Mouse (Mus musculus): ENCODE results near the gene Ccs. TPM values are rescaled to one million over a fixed set of nuclear protein-coding genes. Genes with fewer than 3 reads are reported as not detected.

Ccs gene
- polyA plus RNA-seq, 1 experiment from 2014 or later = 64.5 TPM

DNA sequence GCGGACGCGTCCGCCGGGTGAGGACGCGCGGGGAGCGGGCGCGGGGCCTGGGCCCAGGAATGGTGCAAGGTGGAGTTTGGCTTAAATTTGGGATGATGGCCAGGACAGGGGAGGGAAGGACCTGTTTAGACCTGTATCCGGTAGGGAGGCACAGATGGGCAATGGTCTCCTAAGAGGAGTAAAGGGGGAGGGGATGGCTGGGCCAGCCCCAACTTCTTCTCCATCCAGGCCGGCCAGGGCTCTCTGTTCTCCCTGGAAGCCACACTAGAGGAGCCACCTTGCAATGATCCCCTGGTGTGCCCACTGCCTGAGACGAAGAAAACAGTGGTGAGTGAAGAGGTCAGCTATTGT, 16.3 kb upstream of the Ccs start:
- H3K9me3 ChIP-seq (replicated peaks) = no peaks in the 10 kb centered on the region

DNA sequence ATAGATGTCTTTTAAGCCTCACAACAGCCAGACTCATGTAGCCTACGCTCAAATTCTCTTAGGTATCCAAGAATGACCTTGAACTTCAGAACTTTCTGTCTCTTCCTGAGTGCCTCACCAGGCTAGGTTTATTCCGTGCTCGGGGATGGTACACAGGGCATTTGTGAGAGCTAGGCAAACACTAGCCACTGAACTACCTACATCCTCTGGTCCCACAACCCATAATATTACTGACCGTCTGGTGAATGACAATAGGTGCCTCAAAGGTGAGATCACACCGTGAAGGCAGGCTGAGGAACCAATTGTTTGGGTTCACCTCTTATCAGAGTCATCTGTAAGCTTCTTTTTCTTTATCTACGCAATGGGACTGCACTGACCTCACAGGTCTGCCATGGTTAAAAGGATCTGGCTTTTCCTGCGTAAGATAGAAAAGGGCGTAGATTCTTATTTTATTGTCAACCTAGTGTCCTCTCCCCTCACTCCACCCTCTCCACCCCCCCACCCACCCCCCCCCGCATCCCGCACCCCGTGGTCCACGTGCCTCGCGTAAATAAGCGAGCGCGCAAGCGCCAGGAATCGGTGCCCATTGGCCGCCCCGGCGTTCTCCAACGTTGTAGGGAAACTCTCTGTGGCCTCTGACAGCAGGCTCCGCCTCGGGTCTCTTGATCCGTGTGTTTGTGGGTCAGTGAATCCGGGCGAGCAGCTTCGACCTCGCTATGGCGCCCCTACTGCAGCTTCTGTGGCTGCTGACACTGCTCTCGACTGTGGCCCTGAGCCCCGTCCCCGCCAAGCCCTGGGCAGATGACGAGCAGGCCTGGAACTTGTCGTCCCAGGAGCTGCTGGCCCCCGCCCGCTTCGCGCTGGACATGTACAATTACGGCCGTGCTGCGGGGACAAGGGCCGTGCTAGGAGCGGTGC, 15.7 kb upstream of the Ccs start, which contains the start of gene Ctsf:
Gene Ctsf (plus strand): TSS at position 579 of the 918 bp plus-strand sequence.
- Histone ChIP-seq H3K4me2 (peak within 1 kb of the TSS; percentile 85), H3K27ac (peak within 1 kb of the TSS; percentile 9), H3K36me3 (no peaks in the 10 kb centered on the region), H3K9me3 (replicated peaks) (no peaks in the 10 kb centered on the region), H3K4me1 (peaks cover 13% of the 10 kb centered on the region), H3K9ac (peak within 1 kb of the TSS; percentile 62), H3K4me3 (replicated peaks) (peak within 1 kb of the TSS; percentile 59), H3K27me3 (0 out of 2 replicates have a peak, but pooled peaks cover 6% of the 10 kb centered on the region)
- WGBS = 4% methylated on average over 45 of the region's 45 CpGs
- ATAC-seq (replicated peaks; ENCODE audit: low FRiP score) = peak; percentile 90

More for the DNA sequence above, 16.3 kb upstream of the Ccs start:
- Histone ChIP-seq H3K27me3 (0 out of 2 replicates have a peak, but pooled peaks cover 6% of the 10 kb centered on the region), H3K9ac (peak overlapping the region; percentile 62), H3K4me2 (peak overlapping the region; percentile 85), H3K4me1 (peaks cover 13% of the 10 kb centered on the region), H3K27ac (peak overlapping the region; percentile 9), H3K4me3 (replicated peaks) (peak overlapping the region; percentile 59), H3K36me3 (0 out of 2 replicates have a peak, but pooled peaks cover 4% of the 10 kb centered on the region)
- WGBS = under 1% methylated on average over 14 of the region's 14 CpGs
- ATAC-seq (replicated peaks; ENCODE audit: low FRiP score) = peak; percentile 67

DNA sequence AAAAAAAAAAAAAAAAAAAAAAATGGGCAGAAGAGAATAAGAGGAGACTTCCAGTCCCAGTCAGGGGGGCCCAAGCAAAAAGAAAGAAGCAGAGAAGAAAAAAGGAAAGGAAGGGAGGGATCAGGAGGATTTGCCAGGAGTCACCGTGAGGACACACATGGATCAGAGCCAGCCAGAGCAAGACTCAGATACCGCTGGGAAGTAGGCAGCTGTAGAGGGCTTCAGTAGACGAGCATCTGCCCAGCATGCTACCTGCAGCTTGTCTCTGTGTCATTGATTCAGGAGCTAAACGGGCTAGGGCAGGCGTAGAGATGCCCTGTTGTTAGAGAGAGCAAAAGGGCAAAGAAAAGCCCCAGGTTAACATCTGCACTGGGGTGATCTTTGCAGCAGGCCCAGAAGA, 11.1 kb upstream of the Ccs start:
- H3K27me3 ChIP-seq = 0 out of 2 replicates have a peak, but pooled peaks cover 9% of the 10 kb centered on the region
- H3K36me3 ChIP-seq = no peaks in the 10 kb centered on the region
- no peak for ATAC-seq (replicated peaks; ENCODE audit: low FRiP score)
- H3K9ac ChIP-seq = no peak overlapping the region
- no peak overlapping the region for H3K27ac ChIP-seq
- H3K9me3 ChIP-seq (replicated peaks) = no peaks in the 10 kb centered on the region
- peaks cover 9% of the 10 kb centered on the region for H3K4me1 ChIP-seq
- 48% methylated on average over 5 of the region's 5 CpGs for WGBS
- no peak overlapping the region for H3K4me3 ChIP-seq (replicated peaks)
- H3K4me2 ChIP-seq = no peak overlapping the region

DNA sequence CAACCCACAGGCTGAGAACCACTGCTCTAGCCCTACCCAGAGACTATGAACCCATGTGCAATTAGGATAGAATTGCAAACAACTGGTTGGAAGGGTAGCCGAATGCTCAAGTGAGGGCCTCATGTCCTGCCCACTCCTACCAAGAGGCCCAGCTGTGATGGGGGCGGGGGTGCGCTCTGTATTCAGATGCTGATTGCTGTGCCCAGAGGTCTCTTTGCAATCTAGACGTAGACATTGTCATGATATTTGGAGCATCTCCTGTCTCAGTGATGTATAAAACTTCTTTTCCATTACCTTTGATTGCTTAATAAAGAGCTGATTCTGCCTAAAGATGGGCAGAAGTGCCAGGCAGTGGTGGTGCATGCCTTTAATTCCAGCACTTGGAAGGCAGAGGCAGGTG, 10.7 kb upstream of the Ccs start:
- no peaks in the 10 kb centered on the region for H3K9me3 ChIP-seq (replicated peaks)
- ATAC-seq (replicated peaks; ENCODE audit: low FRiP score) = no peak
- WGBS = 42% methylated on average over 4 of the region's 4 CpGs

DNA sequence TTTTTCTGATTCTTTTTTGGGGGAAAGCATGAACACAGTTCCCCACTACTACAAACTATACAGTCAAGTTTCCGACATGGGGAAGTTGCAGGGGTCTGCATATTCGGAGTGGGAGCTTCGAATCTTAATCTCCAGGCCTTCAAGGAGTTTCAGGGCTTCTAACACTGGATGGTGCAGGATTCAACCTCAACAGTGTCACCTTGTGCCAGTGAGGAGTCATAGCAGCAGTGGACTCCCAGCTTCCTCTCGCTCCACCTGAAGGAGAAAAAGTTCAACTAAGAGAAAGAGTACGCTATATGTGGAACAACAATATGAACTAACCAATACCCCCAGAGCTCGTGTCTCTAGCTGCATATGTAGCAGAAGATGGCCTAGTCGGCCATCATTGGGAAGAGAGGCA, 8.4 kb upstream of the Ccs start:
- WGBS = 36% methylated on average over 7 of the region's 7 CpGs
- no peaks in the 10 kb centered on the region for H3K9me3 ChIP-seq (replicated peaks)
- no peak overlapping the region for H3K4me2 ChIP-seq
- peaks cover 8% of the 10 kb centered on the region; the same call in 1 of the 2 replicates for H3K27me3 ChIP-seq
- ATAC-seq (replicated peaks; ENCODE audit: low FRiP score) = no peak
- no peaks in the 10 kb centered on the region for H3K4me1 ChIP-seq
- no peaks in the 10 kb centered on the region for H3K36me3 ChIP-seq
- no peak overlapping the region for H3K9ac ChIP-seq
- H3K27ac ChIP-seq = no peak overlapping the region
- no peak overlapping the region for H3K4me3 ChIP-seq (replicated peaks)

More for the DNA sequence above, 10.7 kb upstream of the Ccs start:
- Histone ChIP-seq H3K4me1 (peaks cover 5% of the 10 kb centered on the region), H3K9ac (no peak overlapping the region), H3K27ac (no peak overlapping the region), H3K27me3 (0 out of 2 replicates have a peak, but pooled peaks cover 9% of the 10 kb centered on the region), H3K4me3 (replicated peaks) (no peak overlapping the region), H3K36me3 (no peaks in the 10 kb centered on the region), H3K4me2 (no peak overlapping the region)

DNA sequence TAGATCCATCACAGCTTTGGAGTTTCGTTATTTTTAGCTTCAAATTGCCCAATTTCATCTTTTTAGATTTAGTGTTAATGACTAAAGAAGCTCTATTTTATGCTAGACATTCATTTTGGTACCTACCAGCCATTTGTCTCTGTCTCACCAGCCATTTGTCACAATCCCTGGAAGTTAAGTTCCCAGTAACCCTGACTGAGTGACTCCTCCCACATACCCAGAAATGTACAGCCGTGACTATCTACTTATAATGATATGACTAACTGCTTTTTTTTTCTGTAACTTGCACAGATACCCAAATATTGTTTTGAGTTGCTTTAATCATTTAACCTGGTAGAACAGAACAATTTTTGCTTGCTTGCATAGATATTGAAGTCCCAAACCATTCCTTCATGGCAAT, 6.7 kb upstream of the Ccs start:
- Histone ChIP-seq H3K27ac (no peak overlapping the region), H3K4me2 (no peak overlapping the region), H3K27me3 (peaks cover 21% of the 10 kb centered on the region), H3K4me1 (no peaks in the 10 kb centered on the region), H3K4me3 (replicated peaks) (no peak overlapping the region), H3K9ac (no peak overlapping the region), H3K36me3 (no peaks in the 10 kb centered on the region), H3K9me3 (replicated peaks) (no peaks in the 10 kb centered on the region)
- ATAC-seq (replicated peaks; ENCODE audit: low FRiP score) = no peak
- WGBS = 59% methylated on average over 2 of the region's 2 CpGs

DNA sequence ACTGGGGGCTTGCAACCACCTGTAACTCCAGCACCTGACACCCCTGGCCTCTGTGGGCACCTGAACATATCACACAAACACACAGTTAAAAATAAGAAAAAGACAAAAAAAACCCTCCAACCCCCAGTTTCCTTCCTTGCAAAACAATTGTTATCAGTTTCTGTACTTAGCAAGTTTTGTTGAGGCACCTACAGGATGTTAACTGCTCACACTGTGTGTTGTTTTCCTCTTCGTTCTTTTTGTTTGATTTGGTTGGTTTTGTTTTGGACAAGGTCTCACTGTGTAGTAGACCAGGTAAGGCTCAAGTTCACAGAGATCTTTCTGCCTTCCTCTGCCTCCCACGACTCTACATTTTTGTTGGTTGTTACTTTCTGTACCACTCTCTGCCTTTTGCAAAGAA, 3.5 kb upstream of the Ccs start:
- no peak overlapping the region for H3K27ac ChIP-seq
- H3K4me2 ChIP-seq = no peak overlapping the region
- ATAC-seq (replicated peaks; ENCODE audit: low FRiP score) = no peak
- H3K9me3 ChIP-seq (replicated peaks) = no peaks in the 10 kb centered on the region
- no peak overlapping the region for H3K4me3 ChIP-seq (replicated peaks)
- 67% methylated on average over 2 of the region's 2 CpGs for WGBS
- peaks cover 32% of the 10 kb centered on the region for H3K27me3 ChIP-seq
- no peak overlapping the region for H3K9ac ChIP-seq
- H3K4me1 ChIP-seq = peaks cover 17% of the 10 kb centered on the region
- no peaks in the 10 kb centered on the region for H3K36me3 ChIP-seq

DNA sequence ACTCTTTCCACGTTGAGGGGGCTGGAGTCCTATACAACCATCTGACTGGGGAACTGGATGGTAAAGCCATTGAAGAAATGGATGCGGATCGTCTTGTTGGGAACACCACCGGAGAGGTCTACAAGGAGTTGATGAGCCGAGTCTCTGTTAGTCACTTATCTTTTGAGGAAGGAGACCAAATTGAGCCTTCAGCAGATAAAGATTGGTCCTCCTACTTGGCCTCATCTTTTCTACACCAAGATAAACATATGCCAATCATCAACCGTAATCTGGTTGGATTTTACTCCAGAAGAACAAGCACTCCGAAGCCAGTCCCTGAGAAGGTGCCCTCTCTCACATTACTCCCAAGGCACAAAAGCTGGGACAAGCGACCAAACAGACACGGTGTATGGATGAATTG, 1.7 kb upstream of the Ccs start:
- 85% methylated on average over 9 of the region's 9 CpGs for WGBS
- no peak for ATAC-seq (replicated peaks; ENCODE audit: low FRiP score)

DNA sequence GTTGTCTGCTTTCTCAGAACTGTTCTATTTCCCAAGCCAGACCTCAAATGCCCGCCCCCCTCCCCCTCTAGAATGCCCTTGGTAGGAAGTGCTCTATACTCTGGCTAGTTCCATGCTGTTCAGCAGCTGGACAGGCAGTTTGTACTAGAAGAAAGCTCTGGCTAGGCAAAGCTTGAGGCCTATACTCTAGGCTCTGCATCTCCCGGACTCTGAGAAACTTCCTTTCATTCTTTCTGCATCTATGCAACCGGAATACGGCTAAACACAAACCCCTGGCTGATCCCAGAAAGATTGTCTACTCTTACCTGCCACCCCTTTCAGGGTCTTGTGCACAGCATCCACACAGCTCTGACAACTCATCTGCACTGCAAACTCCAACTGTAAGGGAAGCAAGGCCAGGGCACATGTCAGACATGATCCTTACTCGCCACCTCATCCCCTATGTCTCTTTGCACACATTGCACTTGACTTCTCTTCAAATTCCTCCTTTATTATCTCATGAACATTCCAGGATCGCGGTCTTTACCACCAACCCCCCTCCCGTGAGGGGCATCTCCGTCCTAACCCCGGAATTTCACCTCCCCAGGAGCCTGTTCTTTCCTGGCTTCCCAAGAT, 499 bp downstream of the Ccs start:
- Histone ChIP-seq H3K9me3 (replicated peaks) (no peaks in the 10 kb centered on the region), H3K27ac (peak overlapping the region; percentile 54; the same call in 1 of the 2 replicates), H3K4me2 (peak overlapping the region; percentile 88), H3K27me3 (peaks cover 29% of the 10 kb centered on the region), H3K4me3 (replicated peaks) (peak overlapping the region; percentile 63), H3K36me3 (0 out of 2 replicates have a peak, but pooled peaks cover 6% of the 10 kb centered on the region), H3K9ac (peak overlapping the region; percentile 72), H3K4me1 (peaks cover 17% of the 10 kb centered on the region)
- ATAC-seq (replicated peaks; ENCODE audit: low FRiP score) = peak; percentile 34
- 30% methylated on average over 10 of the region's 10 CpGs for WGBS

More for the DNA sequence above, 1.7 kb upstream of the Ccs start:
- Histone ChIP-seq H3K36me3 (0 out of 2 replicates have a peak, but pooled peaks cover 2% of the 10 kb centered on the region), H3K9ac (no peak overlapping the region), H3K4me3 (replicated peaks) (no peak overlapping the region), H3K4me1 (peaks cover 17% of the 10 kb centered on the region), H3K27me3 (peaks cover 29% of the 10 kb centered on the region), H3K27ac (no peak overlapping the region), H3K9me3 (replicated peaks) (no peaks in the 10 kb centered on the region), H3K4me2 (no peak overlapping the region)

DNA sequence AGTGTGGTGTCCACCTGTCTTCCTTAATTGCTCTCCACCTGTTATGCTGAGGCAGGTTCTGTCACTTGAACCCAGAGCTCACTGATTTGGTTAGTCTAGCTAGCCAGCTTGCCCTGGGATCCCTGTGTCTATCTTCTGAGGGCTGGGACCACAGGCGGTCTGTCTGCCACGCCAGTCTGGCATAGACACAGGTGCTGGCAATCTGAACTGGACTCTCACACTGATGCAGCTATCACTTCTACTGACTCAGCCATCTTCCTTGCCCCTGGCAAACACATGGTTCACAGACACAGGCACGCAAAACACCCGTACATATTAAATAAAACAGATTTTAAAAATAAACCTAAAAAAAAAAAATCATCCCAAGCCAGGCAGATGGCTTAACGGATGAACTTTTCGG, 2.1 kb downstream of the Ccs start:
- Histone ChIP-seq H3K4me1 (peaks cover 17% of the 10 kb centered on the region), H3K4me3 (replicated peaks) (no peak overlapping the region), H3K9me3 (replicated peaks) (no peaks in the 10 kb centered on the region), H3K4me2 (no peak overlapping the region), H3K36me3 (peaks cover 19% of the 10 kb centered on the region), H3K27ac (no peak overlapping the region), H3K27me3 (peaks cover 24% of the 10 kb centered on the region), H3K9ac (no peak overlapping the region)
- ATAC-seq (replicated peaks; ENCODE audit: low FRiP score) = no peak
- 96% methylated on average over 6 of the region's 6 CpGs for WGBS

DNA sequence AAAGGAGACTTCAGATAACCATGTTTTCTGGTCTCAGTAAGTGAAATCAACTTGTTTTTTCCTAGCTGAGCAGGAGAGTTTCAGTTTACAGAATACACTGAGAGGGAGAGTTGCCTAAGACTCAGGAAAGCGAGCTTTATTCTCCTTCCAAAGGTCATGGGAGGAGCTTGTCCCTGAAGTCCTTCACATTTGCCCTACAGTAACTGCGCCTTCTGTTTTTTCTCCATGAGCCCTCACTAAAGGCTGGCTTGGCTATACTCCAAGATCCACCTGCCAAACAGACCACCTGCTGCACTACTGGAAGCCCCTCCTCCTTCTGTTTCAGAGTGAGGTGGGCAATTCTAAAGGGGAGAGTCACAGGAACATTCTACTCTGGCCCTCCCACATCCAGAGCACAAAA, 3.0 kb downstream of the Ccs start:
- WGBS = 70% methylated on average over 2 of the region's 2 CpGs
- Histone ChIP-seq H3K4me1 (peaks cover 17% of the 10 kb centered on the region), H3K4me2 (no peak overlapping the region), H3K27me3 (peaks cover 15% of the 10 kb centered on the region), H3K4me3 (replicated peaks) (no peak overlapping the region), H3K27ac (no peak overlapping the region), H3K9ac (no peak overlapping the region), H3K9me3 (replicated peaks) (no peaks in the 10 kb centered on the region), H3K36me3 (peaks cover 26% of the 10 kb centered on the region)
- no peak for ATAC-seq (replicated peaks; ENCODE audit: low FRiP score)

DNA sequence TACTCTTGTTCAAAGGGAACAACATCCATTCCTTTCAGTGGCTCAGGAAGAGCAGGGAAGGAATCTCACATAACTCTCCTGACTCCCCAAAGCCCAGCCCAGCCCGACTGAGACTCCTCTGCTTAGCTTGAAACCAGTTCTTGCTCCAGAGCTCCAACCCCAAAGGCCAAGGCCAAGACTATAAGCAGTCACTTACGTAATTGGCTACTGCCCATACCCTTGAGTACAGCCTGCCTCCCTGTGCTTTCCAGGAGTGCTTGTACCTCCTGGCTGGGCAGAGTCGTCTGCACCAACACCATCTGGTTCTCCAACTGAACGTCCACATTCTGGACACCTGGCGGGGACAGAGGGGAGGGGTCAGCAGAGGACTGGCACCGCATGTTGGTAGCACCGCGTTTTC, 5.2 kb downstream of the Ccs start:
- Histone ChIP-seq H3K4me1 (peaks cover 11% of the 10 kb centered on the region), H3K27me3 (no peaks in the 10 kb centered on the region), H3K4me2 (no peak overlapping the region), H3K9me3 (replicated peaks) (no peaks in the 10 kb centered on the region), H3K27ac (no peak overlapping the region), H3K9ac (no peak overlapping the region), H3K36me3 (peaks cover 31% of the 10 kb centered on the region), H3K4me3 (replicated peaks) (no peak overlapping the region)
- ATAC-seq (replicated peaks; ENCODE audit: low FRiP score) = no peak
- 84% methylated on average over 8 of the region's 8 CpGs for WGBS
